Mouse (Mus musculus) fat pad, adult 2 months (tissue): ENCODE measurements around the gene Leng1.

Source experiments
- DNase-seq: peaks from one replicate; pipeline ENCODE4 v3.0.0-alpha.2; 2011; ENCODE audit warnings: low read depth, low spot score; ENCODE audit errors: extremely low read depth

Gene Leng1

DNA sequence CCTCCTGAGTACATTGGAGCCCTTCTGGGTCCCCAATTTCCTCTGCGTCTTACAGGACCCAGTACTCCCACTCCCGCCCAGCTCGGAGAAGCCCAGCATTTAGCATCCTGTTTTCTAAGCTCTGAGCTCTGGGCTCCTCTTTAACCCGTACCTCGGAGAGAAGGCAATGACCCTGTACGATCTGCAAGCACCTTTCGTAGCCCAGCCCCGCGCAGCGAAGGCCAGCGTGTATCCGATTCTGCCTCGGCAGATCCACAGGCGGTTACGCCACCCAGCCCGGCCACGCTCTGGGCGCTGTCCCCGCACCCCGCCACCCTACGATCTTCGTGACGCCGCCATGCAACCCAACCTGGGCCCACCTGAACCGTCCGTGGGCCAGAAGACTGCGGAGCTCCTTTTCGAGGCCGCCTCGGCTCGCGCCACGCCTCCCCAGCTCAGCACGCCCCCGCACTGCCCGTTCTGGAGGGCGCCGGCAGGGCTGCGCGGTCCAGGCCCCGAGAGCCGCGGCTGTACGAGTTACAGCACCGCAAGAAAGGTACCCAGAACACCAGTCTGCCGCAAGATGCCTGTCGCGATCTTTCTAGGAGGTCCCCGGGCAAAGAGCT, 26.8 kb upstream of the Leng1 start, which contains the start of gene Tsen34:
Gene Tsen34, plus strand, starts transcription at position 482 of the 605 bp plus-strand sequence.
- DNase-seq, result no peak

GRCm38 (mm10) chr7:3691919-3692318, 26.3 kb upstream of the Leng1 start:
- no peak for DNase-seq

DNA sequence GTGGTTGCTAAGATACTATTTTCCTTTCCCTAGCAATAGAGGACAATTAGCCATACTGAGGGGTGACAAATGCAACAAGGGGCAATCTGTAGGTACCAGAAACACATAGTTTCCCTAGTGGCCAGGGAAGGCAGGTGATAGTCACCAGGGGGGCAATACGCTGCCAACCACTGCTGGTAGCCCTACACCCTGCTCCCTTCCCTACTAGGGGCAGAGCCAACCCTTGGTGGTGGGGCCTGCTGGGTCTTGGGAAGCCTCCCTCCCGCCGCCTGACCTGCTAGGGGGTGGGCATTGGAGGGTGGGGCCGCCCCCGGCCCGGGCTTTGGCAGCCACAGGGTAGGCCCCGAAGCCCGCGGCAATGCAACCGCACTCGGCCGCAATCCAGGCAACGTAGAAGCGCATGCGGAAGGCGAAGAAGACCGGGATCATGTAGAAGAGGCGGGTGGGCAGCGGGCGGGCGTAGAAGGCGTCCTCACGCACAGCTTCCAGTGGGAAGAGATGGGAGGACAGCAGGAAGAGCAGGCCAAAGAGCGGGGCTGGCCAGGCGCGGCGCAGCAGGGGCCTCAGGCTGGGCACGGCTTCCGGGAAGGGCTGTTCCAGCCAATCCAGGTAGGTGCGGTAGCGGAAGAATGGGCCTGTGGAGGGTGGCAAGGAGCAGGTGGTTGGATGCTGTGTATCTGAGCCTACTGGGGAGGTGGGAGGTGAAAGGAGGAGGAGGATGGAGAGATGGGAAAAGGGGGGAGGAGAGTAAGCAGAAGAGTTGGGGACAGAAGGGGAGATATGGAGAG, 20.0 kb upstream of the Leng1 start:
- no peak for DNase-seq

DNA sequence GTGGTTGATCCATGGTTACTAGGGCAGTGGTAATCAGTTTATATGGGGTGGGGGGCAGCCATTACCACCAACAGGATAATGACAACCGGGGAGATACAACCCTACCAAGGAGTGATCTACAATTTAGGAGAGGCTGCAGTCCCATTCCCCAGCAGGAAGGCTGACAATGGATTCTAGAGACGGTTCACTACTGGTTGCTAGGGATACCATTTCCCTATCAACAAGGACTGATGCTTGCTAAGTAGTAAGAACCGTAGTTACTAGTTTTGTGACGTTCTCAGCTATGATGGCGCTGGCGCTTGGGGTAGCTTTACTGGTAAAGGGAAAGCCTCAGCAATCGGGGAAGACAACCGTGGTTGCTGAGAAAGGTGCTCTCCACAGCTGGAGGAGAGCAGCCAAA, 19.1 kb upstream of the Leng1 start:
- no peak for DNase-seq

GRCm38 (mm10) chr7:3683908-3684550, 18.4 kb upstream of the Leng1 start:
- DNase-seq, result no peak

GRCm38 (mm10) chr7:3677342-3677741, 11.7 kb upstream of the Leng1 start, which contains the start of gene Tmc4:
Gene Tmc4, minus strand, starts transcription at chr7:3677553.
- DNase-seq, result no peak

DNA sequence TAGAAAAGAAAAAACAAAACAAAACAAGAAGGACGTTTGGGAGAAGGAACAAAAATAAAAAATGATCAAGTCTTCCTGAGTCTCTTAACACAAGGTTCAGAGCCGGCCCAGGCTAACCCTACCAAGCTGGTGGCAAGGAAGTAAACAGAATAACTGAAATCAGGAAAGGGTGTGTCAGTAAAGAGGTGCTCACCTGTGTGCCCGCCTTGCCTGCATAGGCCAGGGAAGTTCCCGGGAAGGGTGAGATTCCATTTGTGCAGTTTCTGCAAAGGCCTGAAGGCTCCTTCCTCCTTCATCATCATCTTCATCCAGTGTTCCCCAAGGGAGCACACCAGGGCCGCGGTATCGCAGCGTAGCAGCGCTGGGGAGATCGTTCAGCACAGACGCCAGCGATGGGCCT, 10.7 kb upstream of the Leng1 start:
- no peak for DNase-seq

DNA sequence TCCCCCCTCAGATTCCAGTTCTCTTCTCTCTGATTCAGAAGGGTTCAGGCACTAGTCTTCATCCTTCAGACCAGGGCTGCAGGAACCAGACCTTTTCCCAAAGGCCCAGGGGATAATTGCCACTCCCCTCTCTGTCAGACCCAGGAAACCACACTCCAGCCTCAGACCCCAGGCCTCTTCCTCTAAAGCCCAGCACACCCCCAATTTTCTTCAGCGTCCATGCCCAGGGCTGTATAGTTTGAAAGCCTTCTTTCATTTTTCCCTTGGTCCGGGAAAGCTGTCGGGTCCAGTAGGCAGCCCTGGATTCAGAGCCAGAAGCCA, 9.5 kb upstream of the Leng1 start:
- DNase-seq, result no peak

GRCm38 (mm10) chr7:3674507-3675227, 9.0 kb upstream of the Leng1 start:
- no peak for DNase-seq

DNA sequence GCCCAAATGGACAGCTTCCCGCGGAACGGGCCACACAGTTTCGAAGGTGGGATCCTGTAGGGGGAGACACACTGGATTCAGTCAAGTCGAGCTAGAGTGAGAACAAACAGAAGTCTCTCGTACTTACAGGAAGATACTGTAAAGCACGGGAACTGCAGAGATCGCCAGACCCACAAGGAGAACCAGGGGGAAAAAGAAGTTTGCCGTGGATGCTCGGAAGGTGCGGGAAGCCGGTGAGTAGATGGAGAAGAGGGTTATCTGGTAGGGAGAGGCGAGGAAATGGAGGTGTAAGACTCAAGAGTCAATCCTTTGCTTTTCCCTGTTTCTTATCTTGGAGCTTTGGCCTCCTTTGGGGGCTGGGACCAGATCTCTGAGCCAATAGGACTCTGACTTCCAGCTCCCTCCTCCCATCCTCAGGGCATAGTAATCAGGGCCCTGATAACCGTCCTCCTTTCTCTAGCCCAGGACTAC, 1.3 kb upstream of the Leng1 start:
- no peak for DNase-seq

DNA sequence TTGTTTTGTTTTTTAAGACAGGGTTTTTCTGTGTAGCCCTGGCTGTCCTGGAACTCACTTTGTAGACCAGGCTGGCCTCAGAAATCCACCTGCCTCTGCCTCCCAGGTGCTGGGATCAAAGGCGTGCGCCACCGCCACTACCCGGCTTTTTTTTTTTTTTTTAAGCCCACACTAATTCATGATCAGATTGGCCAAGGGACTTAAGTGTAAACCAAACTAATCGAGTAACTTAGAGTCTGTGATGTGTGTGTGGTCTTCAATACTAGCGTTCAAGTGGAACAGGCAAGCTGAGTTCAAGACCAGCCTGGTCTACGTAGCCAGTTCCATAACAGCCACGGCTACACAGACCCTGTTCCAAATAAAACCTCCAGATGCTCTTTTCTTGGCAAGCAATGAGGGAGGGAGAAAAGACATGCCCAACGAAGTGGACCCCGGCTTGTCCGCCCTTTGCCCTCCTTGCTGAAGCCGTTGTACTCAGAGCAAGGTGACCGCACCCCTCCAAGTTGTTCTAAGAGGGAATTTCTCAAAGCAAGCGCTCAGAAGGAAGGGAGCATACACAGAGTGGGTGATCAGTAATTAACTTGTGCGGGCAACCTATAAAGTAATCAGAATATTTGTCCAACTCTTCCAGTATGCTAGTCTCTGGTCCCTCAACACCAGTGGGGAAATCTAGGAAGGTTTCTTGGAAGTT, 971 bp downstream of the Leng1 start:
- DNase-seq, result no peak

- DNase-seq, result no peak
These were observed 7.1 kb downstream of the Leng1 start for GRCm38 (mm10) chr7:3658578-3658977.

- DNase-seq, result no peak
These were observed 8.7 kb downstream of the Leng1 start for GRCm38 (mm10) chr7:3656966-3657365.

GRCm38 (mm10) chr7:3646641-3647040, 19.0 kb downstream of the Leng1 start:
- no peak for DNase-seq

DNA sequence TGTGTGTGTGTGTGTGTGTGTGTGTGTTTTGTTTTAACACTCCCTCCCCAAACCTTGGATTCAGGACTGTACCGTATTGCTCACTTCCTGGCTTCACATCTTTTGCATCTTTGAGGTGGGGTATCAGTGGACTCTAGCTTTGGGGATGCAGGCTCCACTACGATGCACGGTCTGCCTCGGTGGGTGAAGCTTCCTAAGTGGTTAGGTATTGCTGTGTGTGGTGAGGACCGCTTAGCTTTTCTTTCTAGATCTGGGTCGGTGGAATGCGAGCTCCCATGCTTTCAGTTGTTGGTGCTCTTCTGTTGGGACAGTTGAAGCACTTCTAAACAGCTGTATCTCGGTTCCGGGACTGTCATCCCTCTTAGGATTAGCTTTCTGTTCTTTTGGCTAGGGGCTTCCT, 19.5 kb downstream of the Leng1 start:
- no peak for DNase-seq

DNA sequence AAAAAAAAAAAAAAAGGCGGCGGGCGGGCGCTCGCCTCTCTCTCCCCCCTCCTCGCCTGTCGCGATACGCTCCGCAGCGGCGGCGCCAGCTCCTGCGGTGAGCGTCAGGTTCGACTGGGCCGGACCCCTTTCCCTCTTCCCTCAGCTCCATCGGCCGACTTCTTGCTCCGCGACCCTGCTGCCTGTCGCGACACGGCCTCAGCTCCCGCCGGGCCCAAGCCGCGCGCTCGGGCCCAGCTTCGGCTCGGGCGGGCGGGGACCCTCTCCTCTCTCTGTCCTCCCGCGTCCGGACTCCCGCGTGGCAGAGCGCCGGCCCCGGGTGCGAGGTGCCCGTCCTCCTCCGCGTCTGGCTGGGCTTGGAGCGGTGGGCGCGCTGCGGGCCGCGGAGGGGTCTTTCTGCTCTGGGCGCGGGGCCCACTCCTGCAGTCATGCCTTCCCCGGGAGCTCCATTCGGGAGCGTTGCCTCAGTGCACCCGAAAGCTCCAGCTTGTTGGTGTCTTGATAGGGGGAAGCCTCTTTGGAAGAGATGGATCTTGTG, 20.1 kb downstream of the Leng1 start:
- no peak for DNase-seq

DNA sequence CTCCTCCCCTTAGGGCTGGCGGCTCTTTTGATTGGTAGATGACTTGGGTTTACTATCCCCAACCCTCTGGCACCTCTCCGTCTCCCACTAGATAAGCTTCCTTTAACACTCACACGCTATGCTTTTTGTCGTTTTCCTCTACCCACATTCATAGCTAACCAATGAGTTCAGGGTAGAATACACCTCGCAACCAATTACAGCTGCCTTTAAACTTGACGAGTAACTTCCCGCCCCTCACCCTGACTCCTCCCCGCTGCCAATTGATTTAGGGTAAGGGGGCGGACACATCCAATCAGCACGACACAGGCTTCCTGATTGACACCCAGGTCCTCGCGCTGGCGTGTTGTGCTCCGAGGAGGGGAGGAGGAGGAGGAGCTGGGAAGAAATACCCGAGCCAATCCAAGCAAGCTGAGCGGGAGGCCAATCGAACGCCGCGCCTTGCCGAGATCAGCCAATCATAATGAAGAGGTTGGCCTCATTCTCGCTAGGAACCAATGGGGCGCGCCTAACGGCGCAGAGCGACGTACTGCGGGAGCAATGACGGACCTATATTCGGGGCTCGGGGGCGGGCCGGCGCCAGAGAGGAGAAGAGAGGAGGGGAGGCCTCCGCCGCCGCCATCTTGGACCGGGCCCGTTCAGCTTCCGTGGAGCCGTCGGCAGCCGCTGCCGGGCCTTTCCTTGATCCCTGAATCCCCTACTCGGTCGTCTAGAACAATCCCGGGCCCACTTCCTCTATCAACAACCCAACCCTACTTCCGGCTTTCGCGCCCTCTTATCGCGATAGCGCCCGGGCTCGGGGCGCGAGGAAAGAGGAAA, 20.8 kb downstream of the Leng1 start, which contains the start of gene Cnot3:
Gene Cnot3, plus strand, starts transcription at position 597 of the 816 bp plus-strand sequence.
- DNase-seq, result peak; percentile 99

GRCm38 (mm10) chr7:3644348-3644671, 21.3 kb downstream of the Leng1 start:
- no peak for DNase-seq

- no peak for DNase-seq
These were observed 21.8 kb downstream of the Leng1 start for GRCm38 (mm10) chr7:3643843-3644242.

- no peak for DNase-seq
These were observed 22.2 kb downstream of the Leng1 start for GRCm38 (mm10) chr7:3643412-3643811.
